Mouse (Mus musculus) lung, embryonic 16.5 days (tissue): ENCODE results near the gene 2700081O15Rik. TPM values are rescaled to one million over a fixed set of nuclear protein-coding genes. Genes with fewer than 3 reads are reported as not detected.
A peak's percentile ranks its signal among the peaks of the same experiment; 100 is the strongest.
"Not testable (repeated sequence)": the region's sequence is repeated elsewhere in the genome, so short reads cannot be mapped to it uniquely, and the experiment has no call there.

Experiments used
- ATAC-seq: fragments of 200-750 bp; cut with Nextera tagmentation; 2 replicates; pipeline ENCODE4 v1.8.0; 2017; ENCODE audit warnings: low read depth, mild to moderate bottlenecking, moderate library complexity
- H3K27ac ChIP-seq: fragments of 300-500 bp; sonication (generic); 2 replicates; pipeline ENCODE4 v1.5.1; 2014; ENCODE audit warnings: mild to moderate bottlenecking, control low read depth, low read length
- H3K27me3 ChIP-seq: fragments of 300-500 bp; sonication (generic); 2 replicates; pipeline ENCODE4 v1.6.1; 2014; ENCODE audit warnings: low read depth, low read length, mixed read lengths; ENCODE audit not compliant: control insufficient read depth, insufficient read depth
- H3K36me3 ChIP-seq: fragments of 300-500 bp; sonication (generic); 2 replicates; pipeline ENCODE4 v1.6.1; 2014; ENCODE audit warnings: low read length; ENCODE audit not compliant: control insufficient read depth, insufficient read depth
- H3K4me1 ChIP-seq: fragments of 300-500 bp; sonication (generic); replicated peaks from 2 replicates; pipeline ENCODE4 v1.6.1; 2014; ENCODE audit warnings: low read length, mixed read lengths; ENCODE audit not compliant: control insufficient read depth, insufficient read depth
- H3K4me2 ChIP-seq: fragments of 300-500 bp; sonication (generic); 2 replicates; pipeline ENCODE4 v1.6.1; 2014; ENCODE audit warnings: low read depth, low read length, control low read depth
- H3K4me3 ChIP-seq: fragments of 300-500 bp; sonication (generic); 2 replicates; pipeline ENCODE4 v1.5.1; 2014; ENCODE audit warnings: mild to moderate bottlenecking, low read length, control low read depth
- H3K9ac ChIP-seq: fragments of 300-500 bp; sonication (generic); 2 replicates; pipeline ENCODE4 v1.6.1; 2014; ENCODE audit warnings: low read length, control low read depth
- H3K9me3 ChIP-seq: fragments of 300-500 bp; sonication (generic); 2 replicates; pipeline ENCODE4 v1.6.1; 2016; ENCODE audit warnings: low read length; ENCODE audit not compliant: control insufficient read depth
- WGBS: fragments of 180-500 bp; shearing (Covaris S2); extraction: QIAGEN DNeasy Blood & Tissue Kit; methylation state at CpG from one replicate; pipeline ENCODE4 v1.1.7; 2014; 5-methylcytosine and 5-hydroxymethylcytosine counted together
- polyA plus RNA-seq: library from polyadenylated mRNA; unstranded; fragments of >200 nt; fragmentation: Nextera tagmentation; extraction: Ambion mirVana; gene quantifications from 2 replicates; pipeline ENCODE4 v1.2.1, GENCODE M21; 2015

Gene 2700081O15Rik
- 5.0 TPM in 2 replicates for polyA plus RNA-seq

DNA sequence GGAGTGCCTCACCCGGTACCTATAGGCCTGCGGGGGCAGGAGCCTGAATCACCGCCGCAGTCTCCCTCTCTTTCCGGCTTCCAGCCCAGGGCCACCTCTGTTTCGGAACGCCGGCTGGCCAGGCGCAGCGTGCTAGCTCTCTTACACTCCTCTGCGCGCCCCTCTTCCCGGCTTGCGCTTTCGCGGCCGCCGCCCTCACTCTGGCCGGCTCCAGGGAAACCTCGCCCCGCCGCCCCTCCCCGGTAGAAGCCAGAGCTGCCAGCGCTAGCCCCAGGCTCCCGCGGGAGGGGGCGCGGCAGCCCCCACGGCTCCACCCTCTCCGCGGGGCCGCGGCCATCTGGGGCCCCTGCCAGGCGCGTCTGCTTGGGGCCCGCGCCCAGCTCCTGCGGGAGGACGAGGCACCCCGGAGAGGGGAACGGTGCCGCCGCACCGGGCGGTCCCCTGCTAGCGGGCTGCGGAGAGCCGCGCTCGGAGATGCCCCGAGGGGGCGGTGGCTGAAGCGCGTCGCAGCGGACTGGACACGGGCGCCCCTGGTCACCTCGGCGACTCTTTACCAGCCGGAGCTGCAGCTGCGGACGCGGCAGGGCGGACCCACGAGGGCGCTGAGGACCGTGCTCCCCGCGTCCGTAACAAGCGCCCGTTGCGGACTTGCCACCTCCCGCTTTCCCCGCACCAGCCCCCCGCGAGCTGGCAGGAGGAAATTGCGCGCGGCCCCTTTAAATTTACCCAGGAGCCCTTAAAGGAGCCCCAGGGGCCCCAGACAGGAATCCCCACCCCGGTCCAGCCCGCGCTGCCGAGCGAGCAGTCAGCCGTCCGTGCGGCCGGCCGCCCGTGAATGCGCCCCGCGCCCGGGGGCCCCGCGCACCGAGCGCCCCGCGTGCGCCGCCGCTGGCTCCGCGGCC lies at the start of gene 2700081O15Rik:
Gene 2700081O15Rik, plus strand, starts transcription at position 792 of the 902 bp plus-strand sequence.
- peak within 1 kb of the TSS; percentile 89 for H3K4me2 ChIP-seq
- H3K9me3 ChIP-seq: no peaks in the 10 kb centered on the region
- peaks cover 42% of the 10 kb centered on the region for H3K4me1 ChIP-seq
- peak within 1 kb of the TSS; percentile 73 for H3K4me3 ChIP-seq
- under 1% methylated on average over 90 of the region's 107 CpGs for WGBS
- H3K9ac ChIP-seq: peak within 1 kb of the TSS; percentile 96
- H3K27ac ChIP-seq: peak within 1 kb of the TSS; percentile 91
- H3K27me3 ChIP-seq: no peaks in the 10 kb centered on the region
- peaks cover 11% of the 10 kb centered on the region for H3K36me3 ChIP-seq
- peak; percentile 77 for ATAC-seq

DNA sequence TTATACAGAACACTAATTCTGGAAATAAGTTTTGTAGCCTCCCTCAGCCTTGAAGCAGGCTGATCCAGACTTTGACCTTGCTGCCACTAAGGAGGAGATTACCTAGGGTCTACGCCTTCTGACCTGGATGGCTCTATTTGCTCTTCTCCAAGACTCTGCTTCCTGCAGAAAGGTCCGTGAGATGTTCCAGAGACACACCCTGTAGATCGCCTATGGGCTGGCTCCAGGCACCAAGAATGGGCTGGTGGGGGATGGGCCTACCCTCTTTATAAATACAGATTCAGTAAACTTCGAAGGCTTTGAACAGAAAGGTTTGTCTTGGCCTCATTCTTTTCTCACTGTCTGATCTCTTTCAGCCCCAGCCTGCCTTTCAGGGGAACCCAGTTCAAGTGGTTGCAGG lies 48.0 kb upstream of the 2700081O15Rik start:
- not testable (repeated sequence) for H3K9me3 ChIP-seq, H3K4me2 ChIP-seq, ATAC-seq, H3K4me1 ChIP-seq, H3K9ac ChIP-seq, H3K27ac ChIP-seq, H3K4me3 ChIP-seq, H3K27me3 ChIP-seq
- peaks cover 54% of the 10 kb centered on the region for H3K36me3 ChIP-seq
- 85% methylated on average over 4 of the region's 4 CpGs for WGBS

- H3K4me1 ChIP-seq: no peaks in the 10 kb centered on the region
- no peak overlapping the region for H3K27ac ChIP-seq
These were observed 42.9 kb upstream of the 2700081O15Rik start for GRCm38 (mm10) chr19:7374491-7374890.

GRCm38 (mm10) chr19:7377639-7378038 lies 39.8 kb upstream of the 2700081O15Rik start:
- Histone ChIP-seq H3K9me3 (no peaks in the 10 kb centered on the region), H3K27me3 (no peaks in the 10 kb centered on the region), H3K4me3 (no peak overlapping the region), H3K36me3 (peaks cover 27% of the 10 kb centered on the region), H3K4me1 (peaks cover 8% of the 10 kb centered on the region), H3K4me2 (no peak overlapping the region), H3K9ac (no peak overlapping the region), H3K27ac (no peak overlapping the region)
- WGBS: 73% methylated on average over 2 of the region's 2 CpGs
- ATAC-seq: no peak

More at GRCm38 (mm10) chr19:7374491-7374890, 42.9 kb upstream of the 2700081O15Rik start:
- H3K4me2 ChIP-seq: no peak overlapping the region
- WGBS: 94% methylated on average over 8 of the region's 8 CpGs
- peaks cover 51% of the 10 kb centered on the region for H3K36me3 ChIP-seq
- H3K9me3 ChIP-seq: no peaks in the 10 kb centered on the region
- no peaks in the 10 kb centered on the region for H3K27me3 ChIP-seq
- no peak for ATAC-seq
- no peak overlapping the region for H3K4me3 ChIP-seq
- H3K9ac ChIP-seq: no peak overlapping the region

DNA sequence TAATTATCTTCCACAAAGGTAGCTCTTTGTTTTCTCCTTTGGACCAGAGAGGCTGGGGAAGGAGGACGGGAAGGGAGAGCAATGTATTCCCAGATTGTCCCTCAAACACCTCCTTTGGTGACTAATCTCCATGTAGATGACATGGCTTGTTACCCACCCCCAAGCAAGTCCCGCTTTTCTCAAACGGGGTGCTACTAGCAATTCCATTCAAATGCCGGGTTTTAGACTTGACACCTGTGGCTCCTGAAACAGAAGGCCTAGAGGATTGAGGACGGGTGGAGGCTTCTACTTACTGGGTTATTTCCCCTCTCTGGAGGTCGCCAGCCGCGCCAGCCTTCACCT lies 35.5 kb upstream of the 2700081O15Rik start:
- Histone ChIP-seq H3K4me1 (peaks cover 18% of the 10 kb centered on the region), H3K4me2 (peak overlapping the region; percentile 89), H3K36me3 (peaks cover 3% of the 10 kb centered on the region; the same call in 1 of the 2 replicates), H3K27ac (peak overlapping the region; percentile 85), H3K9ac (peak overlapping the region; percentile 88), H3K4me3 (peak overlapping the region; percentile 75), H3K27me3 (no peaks in the 10 kb centered on the region), H3K9me3 (no peaks in the 10 kb centered on the region)
- WGBS: 3% methylated on average over 8 of the region's 8 CpGs
- no peak for ATAC-seq

DNA sequence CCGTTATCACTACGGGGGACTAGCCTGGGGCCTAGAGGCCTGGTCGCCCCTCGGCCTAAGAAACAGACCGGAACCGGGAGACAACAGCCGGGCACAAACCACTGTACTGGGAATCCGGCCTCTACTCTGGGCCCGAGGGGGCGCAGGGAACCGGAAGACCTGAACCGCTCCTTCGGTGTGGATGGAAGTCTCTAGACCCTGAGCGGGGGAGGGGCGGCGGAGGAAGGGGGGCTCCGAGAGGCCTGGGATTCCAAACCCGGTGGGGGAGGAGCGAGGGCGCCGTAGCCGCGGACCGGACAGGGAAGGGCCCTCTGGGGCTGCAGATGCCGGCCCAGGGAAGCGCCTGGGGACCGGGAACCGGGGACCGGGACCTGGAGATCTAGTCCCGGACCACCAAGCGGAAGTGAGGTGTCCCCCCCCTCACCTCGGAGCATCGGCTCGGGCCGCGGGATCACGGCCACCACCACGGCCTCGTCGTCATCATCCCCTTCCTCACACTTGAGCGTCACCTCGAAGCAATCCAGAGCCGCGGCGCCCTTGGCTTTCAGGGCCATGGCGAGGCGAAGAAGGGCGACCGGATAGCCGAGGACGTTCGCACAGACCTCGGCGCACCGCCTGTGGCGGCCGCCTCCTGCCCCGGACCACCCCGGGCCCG lies 35.0 kb upstream of the 2700081O15Rik start:
- peak overlapping the region; percentile 85 for H3K27ac ChIP-seq
- no peaks in the 10 kb centered on the region for H3K27me3 ChIP-seq
- peak overlapping the region; percentile 89 for H3K4me2 ChIP-seq
- H3K4me3 ChIP-seq: peak overlapping the region; percentile 75
- peaks cover 3% of the 10 kb centered on the region; the same call in 1 of the 2 replicates for H3K36me3 ChIP-seq
- peak; percentile 59 for ATAC-seq
- 0% methylated on average over 57 of the region's 60 CpGs for WGBS
- H3K9ac ChIP-seq: peak overlapping the region; percentile 88
- no peaks in the 10 kb centered on the region for H3K9me3 ChIP-seq
- peaks cover 18% of the 10 kb centered on the region for H3K4me1 ChIP-seq

GRCm38 (mm10) chr19:7382903-7383865 lies 34.2 kb upstream of the 2700081O15Rik start, which contains the start of gene Spindoc:
TSS of gene Spindoc (minus strand) at chr19:7382994.
- ATAC-seq: peak; percentile 100
- H3K4me3 ChIP-seq: peak within 1 kb of the TSS; percentile 75
- H3K36me3 ChIP-seq: peaks cover 3% of the 10 kb centered on the region; the same call in 1 of the 2 replicates
- under 1% methylated on average over 44 of the region's 52 CpGs for WGBS
- peaks cover 18% of the 10 kb centered on the region for H3K4me1 ChIP-seq
- peak within 1 kb of the TSS; percentile 88 for H3K9ac ChIP-seq
- no peaks in the 10 kb centered on the region for H3K27me3 ChIP-seq
- peak within 1 kb of the TSS; percentile 89 for H3K4me2 ChIP-seq
- H3K9me3 ChIP-seq: no peaks in the 10 kb centered on the region
- peak within 1 kb of the TSS; percentile 85 for H3K27ac ChIP-seq

- no peaks in the 10 kb centered on the region for H3K27me3 ChIP-seq
- H3K4me3 ChIP-seq: no peak overlapping the region
- H3K36me3 ChIP-seq: no peaks in the 10 kb centered on the region; the same call in 1 of the 2 replicates
- 77% methylated on average over 2 of the region's 2 CpGs for WGBS
- no peak overlapping the region for H3K4me2 ChIP-seq
- H3K9ac ChIP-seq: no peak overlapping the region
- peaks cover 17% of the 10 kb centered on the region for H3K4me1 ChIP-seq
- no peak for ATAC-seq
- peaks cover 6% of the 10 kb centered on the region for H3K9me3 ChIP-seq
- H3K27ac ChIP-seq: no peak overlapping the region
These were observed 31.4 kb upstream of the 2700081O15Rik start for GRCm38 (mm10) chr19:7386042-7386441.
